Mouse (Mus musculus) c-Kit-positive CD71-negative TER-119-negative erythroid progenitor cells, embryonic 14.5 days (primary cell): ENCODE data around the gene Fkbp9.
A peak's percentile ranks its signal among the peaks of the same experiment; 100 is the strongest.

Experiments used
- DNase-seq: peaks from one replicate; pipeline ENCODE4 v3.0.0-alpha.2; 2013; ENCODE audit warnings: low read depth

The Fkbp9 gene

GRCm38 (mm10) chr6:56905486-56905885, 73.6 kb downstream of the Fkbp9 start:
- DNase-seq = no peak

GRCm38 (mm10) chr6:56906121-56906846, 74.4 kb downstream of the Fkbp9 start:
- no peak for DNase-seq

- no peak for DNase-seq
Observed at GRCm38 (mm10) chr6:56907973-56908372, 76.1 kb downstream of the Fkbp9 start.

- no peak for DNase-seq
Observed at GRCm38 (mm10) chr6:56908397-56908796, 76.5 kb downstream of the Fkbp9 start.

GRCm38 (mm10) chr6:56908912-56909311, 77.1 kb downstream of the Fkbp9 start:
- DNase-seq = no peak

- DNase-seq = no peak
Observed at GRCm38 (mm10) chr6:56910910-56911309, 79.1 kb downstream of the Fkbp9 start.

- no peak for DNase-seq
Observed at GRCm38 (mm10) chr6:56913092-56913858, 81.4 kb downstream of the Fkbp9 start.

- no peak for DNase-seq
Observed at GRCm38 (mm10) chr6:56916279-56916678, 84.4 kb downstream of the Fkbp9 start.

- DNase-seq = no peak
Observed at GRCm38 (mm10) chr6:56917578-56918368, 85.9 kb downstream of the Fkbp9 start.

- DNase-seq = no peak
Observed at GRCm38 (mm10) chr6:56919330-56920044, 87.6 kb downstream of the Fkbp9 start.

- DNase-seq = no peak
Observed at GRCm38 (mm10) chr6:56920222-56921092, 88.6 kb downstream of the Fkbp9 start.

- no peak for DNase-seq
Observed at GRCm38 (mm10) chr6:56923331-56923725, 91.5 kb downstream of the Fkbp9 start.

- peak; percentile 92 for DNase-seq
Observed at GRCm38 (mm10) chr6:56923726-56924707, 92.2 kb downstream of the Fkbp9 start, which contains the start of the genes Nt5c3 and Vmn1r4. Gene Nt5c3, minus strand, starts transcription at chr6:56923932. Gene Vmn1r4, plus strand, starts transcription at chr6:56924015.
